In the genomic region with DNA sequence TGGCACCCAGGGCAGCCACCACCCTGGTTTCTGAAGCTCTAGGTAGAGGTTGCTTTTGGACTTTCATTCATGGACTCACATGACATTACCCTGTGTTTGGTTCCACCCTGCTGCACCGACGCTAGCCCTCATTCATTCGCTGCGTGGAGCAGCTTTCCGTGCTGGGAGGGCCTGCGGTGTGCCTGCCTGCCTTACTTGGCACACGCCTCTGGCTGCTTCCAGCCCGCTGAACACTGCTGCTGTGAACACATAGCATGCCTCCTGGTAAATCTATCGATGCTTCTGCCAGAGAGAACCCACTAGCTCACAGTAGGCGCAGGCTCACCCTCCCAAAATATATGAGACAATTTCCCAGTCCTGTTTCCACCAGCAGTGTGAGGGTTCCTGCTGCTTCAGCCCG, we compare ENCODE assay signal across 9 mouse cellular contexts. TPM values are rescaled to one million over a fixed set of nuclear protein-coding genes. Genes with fewer than 3 reads are reported as not detected.
DNase-seq lines count a peak whose midpoint lies in the region; ATAC-seq and TF ChIP-seq lines count a peak whose summit lies in the region.
"Had no signal": no experiment of that assay in that cellular context is flagged by ENCODE, and none has a peak within 500 bp of the region (broad histone marks: within the 10 kb centered on the region; RNA-seq: fewer than 3 reads in every experiment).

No protein-coding gene starts in this region.

- no peaks in the 10 kb centered on the region for H3K9me3 ChIP-seq in embryonic facial prominence, embryonic 14.5 days (ENCODE audit: control insufficient read depth, low read length)
- no peaks in the 10 kb centered on the region for H3K9me3 ChIP-seq in kidney, embryonic 16.5 days (ENCODE audit: low read length)
- no peaks in the 10 kb centered on the region for H3K9me3 ChIP-seq in midbrain, embryonic 13.5 days

- peak; percentile 81 for DNase-seq in brain, embryonic 14.5 days (ENCODE audit: low read depth)
- DNase-seq in embryonic facial prominence, embryonic 14.5 days (ENCODE audit: low spot score): peak; percentile 20
- no peak for DNase-seq in urinary bladder, adult 18-20 months (ENCODE audit: low spot score in 2 of 2)
- no peak for DNase-seq in urinary bladder, postnatal 10 days (ENCODE audit: low spot score)
- DNase-seq: lung, embryonic 14.5 days had no signal

- ATAC-seq in embryonic facial prominence, embryonic 14.5 days (ENCODE audit: low read depth): no peak
- 0 out of 2 replicates have a peak, but pooled peaks have one; percentile 13 for ATAC-seq in kidney, embryonic 16.5 days (ENCODE audit: low FRiP score, low TSS enrichment)
- no peak for ATAC-seq in midbrain, embryonic 13.5 days
- no peak for ATAC-seq in monocyte, adult 5-6 weeks (replicated peaks; ENCODE audit: insufficient number of reproducible peaks, low FRiP score, low TSS enrichment, poor library complexity, severe bottlenecking)
- ATAC-seq in erythroid progenitor cell, adult 5-6 weeks (replicated peaks; ENCODE audit: low FRiP score, poor library complexity, severe bottlenecking): no peak

- no peaks in the 10 kb centered on the region for H3K36me3 ChIP-seq in embryonic facial prominence, embryonic 14.5 days (ENCODE audit: control insufficient read depth, insufficient read depth, low read length)
- no peaks in the 10 kb centered on the region for H3K36me3 ChIP-seq in kidney, embryonic 16.5 days (ENCODE audit: insufficient read depth, low read length)
- H3K36me3 ChIP-seq in midbrain, embryonic 13.5 days: no peaks in the 10 kb centered on the region

- no peak overlapping the region for H3K4me2 ChIP-seq in embryonic facial prominence, embryonic 14.5 days (ENCODE audit: low read depth, low read length)
- H3K4me2 ChIP-seq in kidney, embryonic 16.5 days (replicated peaks; ENCODE audit: low read depth, low read length): no peak overlapping the region
- no peak overlapping the region for H3K4me2 ChIP-seq in midbrain, embryonic 13.5 days (replicated peaks)
- H3K4me2 ChIP-seq: lung, embryonic 14.5 days had no signal

- no peak for TF ChIP-seq CTCF in brain, embryonic 14.5 days (IDR thresholded peaks at IDR 0.05; ENCODE audit: borderline replicate concordance, extremely low read depth, insufficient read depth, insufficient read length)

- WGBS in embryonic facial prominence, embryonic 14.5 days: 59% methylated on average over 11 of the region's 11 CpGs
- WGBS in kidney, embryonic 16.5 days: 51% methylated on average over 11 of the region's 11 CpGs
- WGBS in midbrain, embryonic 13.5 days: 56% methylated on average over 11 of the region's 11 CpGs

- H3K27me3 ChIP-seq in embryonic facial prominence, embryonic 14.5 days (replicated peaks; ENCODE audit: control insufficient read depth, insufficient read depth, low read length): no peaks in the 10 kb centered on the region; the same call in 1 of the 2 replicates
- H3K27me3 ChIP-seq in kidney, embryonic 16.5 days (ENCODE audit: insufficient read depth, low read length): no peaks in the 10 kb centered on the region
- H3K27me3 ChIP-seq in midbrain, embryonic 13.5 days: peaks cover 8% of the 10 kb centered on the region

- peaks cover 15% of the 10 kb centered on the region for H3K4me1 ChIP-seq in embryonic facial prominence, embryonic 14.5 days (ENCODE audit: control insufficient read depth, insufficient read depth, low read length)
- H3K4me1 ChIP-seq in kidney, embryonic 16.5 days (ENCODE audit: insufficient read depth, low read length): peaks cover 12% of the 10 kb centered on the region
- H3K4me1 ChIP-seq in midbrain, embryonic 13.5 days (replicated peaks): peaks cover 37% of the 10 kb centered on the region

- H3K9ac ChIP-seq in embryonic facial prominence, embryonic 14.5 days (ENCODE audit: low read depth, low read length): no peak overlapping the region
- H3K9ac ChIP-seq in kidney, embryonic 16.5 days (replicated peaks; ENCODE audit: low read length): no peak overlapping the region
- H3K9ac ChIP-seq in midbrain, embryonic 13.5 days (replicated peaks): no peak overlapping the region
- H3K9ac ChIP-seq: lung, embryonic 14.5 days had no signal

- no peak overlapping the region for H3K27ac ChIP-seq in embryonic facial prominence, embryonic 14.5 days (replicated peaks; ENCODE audit: low read depth, low read length)
- no peak overlapping the region for H3K27ac ChIP-seq in kidney, embryonic 16.5 days (ENCODE audit: low read length)
- peak overlapping the region; percentile 74; the same call in 1 of the 2 replicates for H3K27ac ChIP-seq in midbrain, embryonic 13.5 days

- no peak overlapping the region for H3K4me3 ChIP-seq in embryonic facial prominence, embryonic 14.5 days (ENCODE audit: low read depth, low read length)
- no peak overlapping the region for H3K4me3 ChIP-seq in kidney, embryonic 16.5 days (ENCODE audit: low read length)
- no peak overlapping the region for H3K4me3 ChIP-seq in midbrain, embryonic 13.5 days (replicated peaks)

- TF ChIP-seq POLR2A in brain, embryonic 14.5 days (IDR thresholded peaks at IDR 0.05; ENCODE audit: borderline replicate concordance, extremely low read depth, insufficient read depth, insufficient read length, poor library complexity, severe bottlenecking): no peak

RNA-seq across cellular contexts. Expression of a gene that starts 25.7 kb away (rescaled TPM):
- 177 and 273 TPM in 2 replicates for polyA plus RNA-seq in brain, embryonic 14.5 days (2012; rRNA removed)
- polyA plus RNA-seq in embryonic facial prominence, embryonic 14.5 days (2014; fragmentation: Nextera tagmentation; extraction: Ambion mirVana): 71.2 and 80.9 TPM in 2 replicates
- 126 and 139 TPM in 2 replicates for polyA plus RNA-seq in kidney, embryonic 16.5 days (2015; fragmentation: Nextera tagmentation; extraction: Ambion mirVana)
- 118 and 119 TPM in 2 replicates for polyA plus RNA-seq in midbrain, embryonic 13.5 days (2015; fragmentation: Nextera tagmentation; extraction: Ambion mirVana)
- 23.8 to 36.1 TPM (median 24.6 TPM) in 3 replicates for total RNA-seq in monocyte, adult 5-6 weeks (2017)
- 17.2 and 25.9 TPM in 2 replicates for total RNA-seq in erythroid progenitor cell, adult 5-6 weeks (2015; ENCODE audit: low replicate concordance)
- total RNA-seq in erythroid progenitor cell, adult 5-6 weeks (2017; ENCODE audit: low replicate concordance): 39.9 and 50.4 TPM in 2 replicates

RNA-seq across cellular contexts. Expression of a gene that starts 26.3 kb away (rescaled TPM):
- 1.3 and 1.8 TPM in 2 replicates for polyA plus RNA-seq in brain, embryonic 14.5 days (2012; rRNA removed)
- polyA plus RNA-seq in embryonic facial prominence, embryonic 14.5 days (2014; fragmentation: Nextera tagmentation; extraction: Ambion mirVana): 0.24 and 0.84 TPM in 2 replicates
- 0.74 and 1.8 TPM in 2 replicates for polyA plus RNA-seq in kidney, embryonic 16.5 days (2015; fragmentation: Nextera tagmentation; extraction: Ambion mirVana)
- 0.17 and 0.22 TPM in 2 replicates for polyA plus RNA-seq in midbrain, embryonic 13.5 days (2015; fragmentation: Nextera tagmentation; extraction: Ambion mirVana)
- not detected in 3 replicates for total RNA-seq in monocyte, adult 5-6 weeks (2017)
- not detected in 2 replicates for total RNA-seq in erythroid progenitor cell, adult 5-6 weeks (2015; ENCODE audit: low replicate concordance)
- total RNA-seq in erythroid progenitor cell, adult 5-6 weeks (2017; ENCODE audit: low replicate concordance): not detected in 2 replicates

RNA-seq across cellular contexts. Expression of a gene that starts 29.3 kb away (rescaled TPM):
- not detected in 2 replicates for polyA plus RNA-seq in brain, embryonic 14.5 days (2012; rRNA removed)
- 0.17 and 0.49 TPM in 2 replicates for polyA plus RNA-seq in embryonic facial prominence, embryonic 14.5 days (2014; fragmentation: Nextera tagmentation; extraction: Ambion mirVana)
- 6.8 and 8.1 TPM in 2 replicates for polyA plus RNA-seq in kidney, embryonic 16.5 days (2015; fragmentation: Nextera tagmentation; extraction: Ambion mirVana)
- not detected in 2 replicates for polyA plus RNA-seq in midbrain, embryonic 13.5 days (2015; fragmentation: Nextera tagmentation; extraction: Ambion mirVana)
- total RNA-seq in monocyte, adult 5-6 weeks (2017): not detected in 3 replicates
- not detected in 2 replicates for total RNA-seq in erythroid progenitor cell, adult 5-6 weeks (2015; ENCODE audit: low replicate concordance)
- total RNA-seq in erythroid progenitor cell, adult 5-6 weeks (2017; ENCODE audit: low replicate concordance): not detected in 2 replicates

RNA-seq across cellular contexts. Expression of a gene that starts 53.5 kb away (rescaled TPM):
- polyA plus RNA-seq in brain, embryonic 14.5 days (2012; rRNA removed): 9.9 and 13.7 TPM in 2 replicates
- polyA plus RNA-seq in embryonic facial prominence, embryonic 14.5 days (2014; fragmentation: Nextera tagmentation; extraction: Ambion mirVana): 12.2 and 12.4 TPM in 2 replicates
- polyA plus RNA-seq in kidney, embryonic 16.5 days (2015; fragmentation: Nextera tagmentation; extraction: Ambion mirVana): 16.0 and 17.9 TPM in 2 replicates
- polyA plus RNA-seq in midbrain, embryonic 13.5 days (2015; fragmentation: Nextera tagmentation; extraction: Ambion mirVana): 9.9 and 10.5 TPM in 2 replicates
- total RNA-seq in monocyte, adult 5-6 weeks (2017): 0.96 to 5.3 TPM (median 4.0 TPM) in 3 replicates
- 0.72 and 0.84 TPM in 2 replicates for total RNA-seq in erythroid progenitor cell, adult 5-6 weeks (2015; ENCODE audit: low replicate concordance)
- 0.77 and 1.7 TPM in 2 replicates for total RNA-seq in erythroid progenitor cell, adult 5-6 weeks (2017; ENCODE audit: low replicate concordance)

Comparison
In these comparisons a context has a peak if more than half of its experiments do, and no peak if none do; other contexts are left out.
1. DNase-seq: peak in brain, embryonic 14.5 days (single experiment) and embryonic facial prominence, embryonic 14.5 days (single experiment); none in urinary bladder, adult 18-20 months (0 of 2) and urinary bladder, postnatal 10 days (single experiment).